Mouse (Mus musculus) cortical plate, adult 2 months (tissue): ENCODE measurements around the gene 4930432M17Rik.

Source experiments
- CTCF ChIP-seq: fragments of 200-500 bp; IDR thresholded peaks from 2 replicates; pipeline ENCODE4 v1.5.1; 2011; ENCODE audit warnings: mild to moderate bottlenecking, control low read depth, low read length; ENCODE audit not compliant: insufficient read depth; ENCODE audit errors: extremely low read depth
- POLR2A ChIP-seq: fragments of 200-500 bp; IDR thresholded peaks from 2 replicates; pipeline ENCODE4 v1.6.1; 2011; ENCODE audit warnings: mild to moderate bottlenecking, low read length, control low read depth; ENCODE audit not compliant: insufficient read depth; ENCODE audit errors: extremely low read depth

- TF ChIP-seq CTCF, result no peak
- TF ChIP-seq POLR2A, result no peak
These were observed 12.2 kb downstream of the 4930432M17Rik start for GRCm38 (mm10) chr3:121682439-121683411.
